Comparison of ENCODE assay signal across 8 mouse cellular contexts in genomic region chr1:135146946-135147701, GRCm38 (mm10). TPM values are rescaled to one million over a fixed set of nuclear protein-coding genes. Genes with fewer than 3 reads are reported as not detected.
DNase-seq lines count a peak whose midpoint lies in the region; ATAC-seq and TF ChIP-seq lines count a peak whose summit lies in the region.

No protein-coding gene starts in this region.

- DNase-seq in A20 (ENCODE audit: low read depth, low spot score) (peak; percentile 83), liver (peak; percentile 76)
- DNase-seq in heart, embryonic 10.5 days (ENCODE audit: low spot score), result peak; percentile 88
- DNase-seq in midbrain, postnatal 0 days (ENCODE audit: low spot score), result peak; percentile 86
- peak; percentile 40 to 78 for DNase-seq in spleen, adult 2 months (ENCODE audit: low read depth in 1 of 2, low spot score in 2 of 2)

- peak; percentile 50; the same call in 1 of the 2 replicates for TF ChIP-seq POLR2A in bone marrow, adult 2 months (IDR thresholded peaks at IDR 0.05; ENCODE audit: borderline replicate concordance, control insufficient read depth, low read depth, low read length)
- no peak; the same call in 1 of the 2 replicates for TF ChIP-seq POLR2A in spleen, adult 2 months (IDR thresholded peaks at IDR 0.05; ENCODE audit: low read depth, low read length)

- H3K9me3 ChIP-seq in embryonic facial prominence, embryonic 15.5 days (replicated peaks), result no peaks in the 10 kb centered on the region
- H3K9me3 ChIP-seq in heart, embryonic 10.5 days, result no peaks in the 10 kb centered on the region
- no peaks in the 10 kb centered on the region for H3K9me3 ChIP-seq in kidney, embryonic 14.5 days (ENCODE audit: control insufficient read depth, low read length)
- no peaks in the 10 kb centered on the region for H3K9me3 ChIP-seq in midbrain, postnatal 0 days (ENCODE audit: low read length)

- ATAC-seq in embryonic facial prominence, embryonic 15.5 days (ENCODE audit: insufficient number of reproducible peaks, low FRiP score, low TSS enrichment, low read depth), result peak; percentile 60
- ATAC-seq in kidney, embryonic 14.5 days (ENCODE audit: low FRiP score, low TSS enrichment), result peak; percentile 74
- peak; percentile 67 for ATAC-seq in midbrain, postnatal 0 days (ENCODE audit: low FRiP score)

- peak overlapping the region; percentile 76 for H3K4me2 ChIP-seq in embryonic facial prominence, embryonic 15.5 days (replicated peaks)
- H3K4me2 ChIP-seq in kidney, embryonic 14.5 days (replicated peaks; ENCODE audit: low read depth, low read length), result peak overlapping the region; percentile 84
- H3K4me2 ChIP-seq in midbrain, postnatal 0 days (ENCODE audit: low read depth, low read length, poor library complexity, severe bottlenecking), result peak overlapping the region; percentile 91

- peak overlapping the region; percentile 95 for H3K27ac ChIP-seq in bone marrow, adult 2 months (ENCODE audit: control insufficient read depth, insufficient read depth, low read depth, low read length, poor library complexity)
- peak overlapping the region; percentile 91 for H3K27ac ChIP-seq in embryonic facial prominence, embryonic 15.5 days (replicated peaks)
- H3K27ac ChIP-seq in heart, embryonic 10.5 days, result peak overlapping the region; percentile 93
- H3K27ac ChIP-seq in kidney, embryonic 14.5 days (ENCODE audit: low read depth, low read length), result peak overlapping the region; percentile 74
- H3K27ac ChIP-seq in midbrain, postnatal 0 days (ENCODE audit: low read depth, low read length), result peak overlapping the region; percentile 96
- H3K27ac ChIP-seq in spleen, adult 2 months (ENCODE audit: insufficient read depth, low read length), result peak overlapping the region; percentile 90

- H3K4me1 ChIP-seq in bone marrow, adult 2 months (ENCODE audit: control insufficient read depth, insufficient read depth, low read length), result no peaks in the 10 kb centered on the region
- peaks cover 35% of the 10 kb centered on the region for H3K4me1 ChIP-seq in embryonic facial prominence, embryonic 15.5 days
- peaks cover 23% of the 10 kb centered on the region for H3K4me1 ChIP-seq in heart, embryonic 10.5 days
- 0 out of 2 replicates have a peak, but pooled peaks cover 9% of the 10 kb centered on the region for H3K4me1 ChIP-seq in kidney, embryonic 14.5 days (ENCODE audit: control insufficient read depth, insufficient read depth, low read length)
- peaks cover 14% of the 10 kb centered on the region for H3K4me1 ChIP-seq in midbrain, postnatal 0 days (ENCODE audit: insufficient read depth, low read length)
- H3K4me1 ChIP-seq in spleen, adult 2 months (ENCODE audit: control insufficient read depth, insufficient read depth, insufficient read length), result peaks cover 12% of the 10 kb centered on the region; the same call in 1 of the 2 replicates

- no peaks in the 10 kb centered on the region for H3K36me3 ChIP-seq in embryonic facial prominence, embryonic 15.5 days
- H3K36me3 ChIP-seq in heart, embryonic 10.5 days, result peaks cover 6% of the 10 kb centered on the region; the same call in 1 of the 2 replicates
- H3K36me3 ChIP-seq in kidney, embryonic 14.5 days (ENCODE audit: control insufficient read depth, insufficient read depth, low read length), result no peaks in the 10 kb centered on the region
- H3K36me3 ChIP-seq in midbrain, postnatal 0 days (ENCODE audit: insufficient read depth, low read length), result peaks cover 4% of the 10 kb centered on the region; the same call in 1 of the 2 replicates
- peaks cover 9% of the 10 kb centered on the region for H3K36me3 ChIP-seq in spleen, adult 2 months (ENCODE audit: control insufficient read depth, insufficient read depth, low read length)

- under 1% methylated on average over 69 of the region's 69 CpGs for WGBS in bone marrow, adult 2 months
- under 1% methylated on average over 69 of the region's 69 CpGs for WGBS in embryonic facial prominence, embryonic 15.5 days
- under 1% methylated on average over 69 of the region's 69 CpGs for WGBS in heart, embryonic 10.5 days
- WGBS in kidney, embryonic 14.5 days, result under 1% methylated on average over 56 of the region's 69 CpGs
- under 1% methylated on average over 65 of the region's 69 CpGs for WGBS in midbrain, postnatal 0 days
- under 1% methylated on average over 68 of the region's 69 CpGs for WGBS in spleen, adult 2 months

- peak overlapping the region; percentile 89 for H3K4me3 ChIP-seq in bone marrow, adult 2 months (replicated peaks; ENCODE audit: control insufficient read depth, low read depth, low read length)
- peak overlapping the region; percentile 93 for H3K4me3 ChIP-seq in embryonic facial prominence, embryonic 15.5 days (replicated peaks)
- H3K4me3 ChIP-seq in heart, embryonic 10.5 days, result peak overlapping the region; percentile 96
- peak overlapping the region; percentile 96 for H3K4me3 ChIP-seq in kidney, embryonic 14.5 days (ENCODE audit: low read length)
- peak overlapping the region; percentile 78 for H3K4me3 ChIP-seq in midbrain, postnatal 0 days (ENCODE audit: low read depth, low read length)
- H3K4me3 ChIP-seq in spleen, adult 2 months (ENCODE audit: extremely low read depth, insufficient read depth, insufficient read length), result peak overlapping the region; percentile 91

- TF ChIP-seq CTCF in bone marrow, adult 2 months (IDR thresholded peaks at IDR 0.05; ENCODE audit: control insufficient read depth, insufficient read depth, low read length), result no peak
- TF ChIP-seq CTCF in midbrain, postnatal 0 days (IDR thresholded peaks at IDR 0.05), result no peak
- no peak for TF ChIP-seq CTCF in spleen, adult 2 months (IDR thresholded peaks at IDR 0.05; ENCODE audit: extremely low read depth, insufficient read depth, insufficient read length, insufficient replicate concordance)

- peak overlapping the region; percentile 91 for H3K9ac ChIP-seq in embryonic facial prominence, embryonic 15.5 days
- peak overlapping the region; percentile 80 for H3K9ac ChIP-seq in kidney, embryonic 14.5 days (ENCODE audit: low read depth, low read length)
- peak overlapping the region; percentile 93 for H3K9ac ChIP-seq in midbrain, postnatal 0 days (replicated peaks; ENCODE audit: low read length, poor library complexity, severe bottlenecking)

- no peaks in the 10 kb centered on the region; the same call in 1 of the 2 replicates for H3K27me3 ChIP-seq in embryonic facial prominence, embryonic 15.5 days
- H3K27me3 ChIP-seq in heart, embryonic 10.5 days (ENCODE audit: insufficient read depth, poor library complexity, severe bottlenecking), result peaks cover 51% of the 10 kb centered on the region
- H3K27me3 ChIP-seq in kidney, embryonic 14.5 days (ENCODE audit: control insufficient read depth, insufficient read depth, low read length), result no peaks in the 10 kb centered on the region; the same call in 1 of the 2 replicates
- H3K27me3 ChIP-seq in midbrain, postnatal 0 days (ENCODE audit: insufficient read depth, low read length), result no peaks in the 10 kb centered on the region
- no peaks in the 10 kb centered on the region for H3K27me3 ChIP-seq in spleen, adult 2 months (ENCODE audit: control insufficient read depth, insufficient read depth, low read length)

RNA-seq across cellular contexts. Expression of gene Arl8a, which starts 0.5 kb away (rescaled TPM):
- 22.5 and 44.9 TPM in 2 replicates for polyA plus RNA-seq in bone marrow, adult 2 months (2011; ENCODE audit: insufficient read depth, insufficient read length, low replicate concordance, missing spikeins)
- polyA plus RNA-seq in embryonic facial prominence, embryonic 15.5 days (2015; fragmentation: Nextera tagmentation; extraction: Ambion mirVana), result 77.8 and 85.7 TPM in 2 replicates
- 28.0 and 36.5 TPM in 2 replicates for polyA plus RNA-seq in heart, embryonic 10.5 days (2016; fragmentation: Nextera tagmentation; extraction: Ambion mirVana)
- 32.0 and 44.5 TPM in 2 replicates for polyA plus RNA-seq in kidney, embryonic 14.5 days (2014; fragmentation: Nextera tagmentation; extraction: Ambion mirVana)
- total RNA-seq in midbrain, postnatal 0 days (2014; rRNA removed), result 317 and 384 TPM in 2 replicates
- 399 and 418 TPM in 2 replicates for polyA plus RNA-seq in midbrain, postnatal 0 days (2015; fragmentation: Nextera tagmentation; extraction: Ambion mirVana)
- 39.9 and 50.9 TPM in 2 replicates for polyA plus RNA-seq in spleen, adult 2 months (2012; rRNA removed)

RNA-seq across cellular contexts. Expression of gene Ptpn7, which starts 14.6 kb away (rescaled TPM):
- polyA plus RNA-seq in bone marrow, adult 2 months (2011; ENCODE audit: insufficient read depth, insufficient read length, low replicate concordance, missing spikeins), result 17.0 and 27.6 TPM in 2 replicates
- polyA plus RNA-seq in embryonic facial prominence, embryonic 15.5 days (2015; fragmentation: Nextera tagmentation; extraction: Ambion mirVana), result 2.6 and 2.8 TPM in 2 replicates
- polyA plus RNA-seq in heart, embryonic 10.5 days (2016; fragmentation: Nextera tagmentation; extraction: Ambion mirVana), result 1.5 and 5.0 TPM in 2 replicates
- polyA plus RNA-seq in kidney, embryonic 14.5 days (2014; fragmentation: Nextera tagmentation; extraction: Ambion mirVana), result 0.66 and 0.83 TPM in 2 replicates
- 0.05 and 0.24 TPM in 2 replicates for total RNA-seq in midbrain, postnatal 0 days (2014; rRNA removed)
- polyA plus RNA-seq in midbrain, postnatal 0 days (2015; fragmentation: Nextera tagmentation; extraction: Ambion mirVana), result 0.05 and 0.15 TPM in 2 replicates
- polyA plus RNA-seq in spleen, adult 2 months (2012; rRNA removed), result 33.4 and 39.4 TPM in 2 replicates

RNA-seq across cellular contexts. Expression of gene Gpr37l1, which starts 20.4 kb away (rescaled TPM):
- 0.67 TPM in 1 of 2 replicates, not detected in the other for polyA plus RNA-seq in bone marrow, adult 2 months (2011; ENCODE audit: insufficient read depth, insufficient read length, low replicate concordance, missing spikeins)
- polyA plus RNA-seq in embryonic facial prominence, embryonic 15.5 days (2015; fragmentation: Nextera tagmentation; extraction: Ambion mirVana), result 0.16 TPM in 1 of 2 replicates, not detected in the other
- polyA plus RNA-seq in heart, embryonic 10.5 days (2016; fragmentation: Nextera tagmentation; extraction: Ambion mirVana), result not detected in 2 replicates
- not detected in 2 replicates for polyA plus RNA-seq in kidney, embryonic 14.5 days (2014; fragmentation: Nextera tagmentation; extraction: Ambion mirVana)
- total RNA-seq in midbrain, postnatal 0 days (2014; rRNA removed), result 14.1 and 25.7 TPM in 2 replicates
- polyA plus RNA-seq in midbrain, postnatal 0 days (2015; fragmentation: Nextera tagmentation; extraction: Ambion mirVana), result 8.8 and 12.8 TPM in 2 replicates
- polyA plus RNA-seq in spleen, adult 2 months (2012; rRNA removed), result 0.16 and 0.20 TPM in 2 replicates

RNA-seq across cellular contexts. Expression of gene Lgr6, which starts 42.0 kb away (rescaled TPM):
- not detected in 2 replicates for polyA plus RNA-seq in bone marrow, adult 2 months (2011; ENCODE audit: insufficient read depth, insufficient read length, low replicate concordance, missing spikeins)
- polyA plus RNA-seq in embryonic facial prominence, embryonic 15.5 days (2015; fragmentation: Nextera tagmentation; extraction: Ambion mirVana), result 14.2 and 15.1 TPM in 2 replicates
- polyA plus RNA-seq in heart, embryonic 10.5 days (2016; fragmentation: Nextera tagmentation; extraction: Ambion mirVana), result 0.49 and 0.64 TPM in 2 replicates
- 0.66 and 0.81 TPM in 2 replicates for polyA plus RNA-seq in kidney, embryonic 14.5 days (2014; fragmentation: Nextera tagmentation; extraction: Ambion mirVana)
- 2.5 and 3.8 TPM in 2 replicates for total RNA-seq in midbrain, postnatal 0 days (2014; rRNA removed)
- polyA plus RNA-seq in midbrain, postnatal 0 days (2015; fragmentation: Nextera tagmentation; extraction: Ambion mirVana), result 1.9 and 2.1 TPM in 2 replicates
- 0.21 and 0.47 TPM in 2 replicates for polyA plus RNA-seq in spleen, adult 2 months (2012; rRNA removed)

Comparison
In these comparisons a context has a peak if more than half of its experiments do, and no peak if none do; other contexts are left out.
1. Peak in every context shown above with its lines: DNase-seq, ATAC-seq, H3K4me3 ChIP-seq and H3K27ac ChIP-seq.